Mouse (Mus musculus) hindbrain, embryonic 13.5 days (tissue): Measurements from ENCODE around the gene Prl2c2. TPM values are rescaled to one million over a fixed set of nuclear protein-coding genes. Genes with fewer than 3 reads are reported as not detected.
"Not testable (repeated sequence)": the region's sequence is repeated elsewhere in the genome, so short reads cannot be mapped to it uniquely, and the experiment has no call there.

ENCODE experiments used
- ATAC-seq: fragments of 200-750 bp; cut with Nextera tagmentation; 2 replicates; pipeline ENCODE4 v1.8.0; 2017; ENCODE audit warnings: moderate TSS enrichment; ENCODE audit not compliant: low FRiP score
- H3K27ac ChIP-seq: fragments of 300-500 bp; sonication (generic); 2 replicates; pipeline ENCODE4 v1.5.1; 2015; ENCODE audit warnings: inconsistent platforms, mild to moderate bottlenecking, moderate library complexity
- H3K27me3 ChIP-seq: fragments of 300-500 bp; sonication (generic); 2 replicates; pipeline ENCODE4 v1.6.1; 2015; ENCODE audit warnings: mild to moderate bottlenecking, inconsistent platforms
- H3K36me3 ChIP-seq: fragments of 300-500 bp; sonication (generic); 2 replicates; pipeline ENCODE4 v1.6.1; 2015; ENCODE audit warnings: mild to moderate bottlenecking, inconsistent platforms
- H3K4me1 ChIP-seq: fragments of 300-500 bp; sonication (generic); replicated peaks from 2 replicates; pipeline ENCODE4 v1.6.1; 2015; ENCODE audit warnings: inconsistent platforms
- H3K4me2 ChIP-seq: fragments of 300-500 bp; sonication (generic); 2 replicates; pipeline ENCODE4 v1.6.1; 2015; ENCODE audit warnings: inconsistent platforms, mild to moderate bottlenecking, moderate library complexity
- H3K4me3 ChIP-seq: fragments of 300-500 bp; sonication (generic); 2 replicates; pipeline ENCODE4 v1.5.1; 2015; ENCODE audit warnings: mild to moderate bottlenecking, inconsistent platforms
- H3K9ac ChIP-seq: fragments of 300-500 bp; sonication (generic); 2 replicates; pipeline ENCODE4 v1.6.1; 2015; ENCODE audit warnings: mild to moderate bottlenecking, inconsistent platforms
- H3K9me3 ChIP-seq: fragments of 300-500 bp; sonication (generic); 2 replicates; pipeline ENCODE4 v1.6.1; 2016; ENCODE audit warnings: inconsistent platforms
- WGBS: fragments of 180-500 bp; shearing (Covaris S2); methylation state at CpG from one replicate; pipeline ENCODE4 v1.1.7; 2015; 5-methylcytosine and 5-hydroxymethylcytosine counted together
- polyA plus RNA-seq: library from polyadenylated mRNA; unstranded; fragments of >200 nt; fragmentation: Nextera tagmentation; extraction: Ambion mirVana; gene quantifications from 2 replicates; pipeline ENCODE4 v1.2.1, GENCODE M21; 2015

Gene Prl2c2
- polyA plus RNA-seq, result not detected in 2 replicates

DNA sequence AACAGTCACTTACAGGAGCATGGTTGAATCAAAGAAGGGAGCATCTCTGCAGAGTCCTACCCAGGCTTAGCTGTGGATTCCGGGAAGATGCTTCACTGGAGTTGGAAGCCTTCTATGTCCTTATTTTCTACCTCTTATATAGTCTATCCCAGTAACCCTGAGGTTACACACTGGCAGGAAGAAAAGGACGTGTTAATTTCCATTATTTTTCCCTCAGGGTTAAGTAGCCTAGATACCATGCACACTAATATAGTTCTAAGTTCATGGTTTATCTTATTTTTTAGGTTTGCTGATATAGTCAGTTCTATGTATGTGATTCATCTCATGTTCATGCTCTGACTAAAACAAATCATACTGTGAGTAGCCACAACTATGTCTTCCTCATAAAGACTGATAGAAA, at the start of gene Prl2c2:
Gene Prl2c2 (minus strand): TSS at position 101 of the 400 bp plus-strand sequence.
- H3K27me3 ChIP-seq, H3K27ac ChIP-seq, H3K4me2 ChIP-seq, H3K9me3 ChIP-seq, H3K4me1 ChIP-seq, H3K4me3 ChIP-seq, H3K36me3 ChIP-seq, H3K9ac ChIP-seq, ATAC-seq: not testable (repeated sequence)
- 59% methylated on average over 2 of the region's 2 CpGs for WGBS

DNA sequence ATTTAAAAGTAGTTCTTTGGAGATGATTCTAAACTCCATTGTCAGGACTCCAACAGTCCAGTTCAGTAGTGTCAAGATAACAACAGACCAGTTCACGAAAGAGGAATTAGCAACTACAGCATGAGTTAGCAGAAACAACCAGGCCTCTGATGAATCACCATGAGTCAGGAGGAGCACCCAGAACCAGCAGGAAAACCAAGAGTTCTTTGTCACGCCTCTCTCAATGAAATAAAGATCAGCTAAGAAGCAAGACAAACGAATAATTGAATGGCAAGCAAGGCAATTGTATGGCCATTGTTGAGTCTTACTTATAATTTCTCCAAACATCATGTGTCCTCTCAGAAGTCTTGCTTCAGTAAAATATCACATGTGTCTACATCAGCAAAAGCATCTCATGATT, 20.7 kb upstream of the Prl2c2 start:
- not testable (repeated sequence) for ATAC-seq, H3K4me1 ChIP-seq, H3K9me3 ChIP-seq

DNA sequence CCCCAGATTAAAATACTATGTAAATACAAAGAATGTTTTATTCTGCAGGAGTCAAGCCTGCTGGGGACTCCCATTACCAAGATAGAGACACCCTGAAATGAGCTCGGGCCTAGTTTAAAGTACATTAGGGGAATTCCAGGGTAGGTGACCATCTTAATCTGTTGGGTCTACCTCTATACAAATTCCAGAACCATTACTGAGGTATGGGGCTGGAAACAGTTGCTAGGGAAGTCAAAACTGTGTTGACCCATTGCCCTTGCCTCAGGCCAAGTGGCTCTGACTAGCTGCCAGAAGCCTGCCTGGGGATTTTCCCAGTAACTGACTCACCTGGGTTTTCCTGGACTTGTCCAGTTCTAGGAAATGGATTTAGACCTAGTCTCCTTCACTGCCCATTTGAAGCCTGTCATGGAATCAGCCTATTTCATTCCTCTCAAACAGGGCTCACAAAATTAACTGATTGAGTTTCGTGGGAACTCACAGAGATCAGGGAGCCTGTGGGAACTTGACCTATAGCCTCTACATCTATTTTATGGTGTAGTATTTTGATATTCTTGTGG, 8.9 kb upstream of the Prl2c2 start:
- ATAC-seq, H3K9ac ChIP-seq, H3K4me2 ChIP-seq, H3K27ac ChIP-seq, H3K9me3 ChIP-seq, H3K4me3 ChIP-seq, H3K27me3 ChIP-seq, H3K4me1 ChIP-seq, H3K36me3 ChIP-seq: not testable (repeated sequence)
- WGBS, result 80% methylated on average over 2 of the region's 2 CpGs

More for the DNA sequence above, 20.7 kb upstream of the Prl2c2 start:
- not testable (repeated sequence) for H3K27ac ChIP-seq, H3K36me3 ChIP-seq, H3K4me3 ChIP-seq, H3K4me2 ChIP-seq, H3K9ac ChIP-seq, H3K27me3 ChIP-seq
- 72% methylated on average over 3 of the region's 3 CpGs for WGBS

Other genes with a start within 250 kb of the Prl2c2 start
- gene Prl2c3, start 205.3 kb downstream of the Prl2c2 start, polyA plus RNA-seq, result not detected in 2 replicates
- gene Prl2c5, start 177.3 kb upstream of the Prl2c2 start, polyA plus RNA-seq, result not detected in 2 replicates